Mouse (Mus musculus): ENCODE data around the gene Lpp.

DNA sequence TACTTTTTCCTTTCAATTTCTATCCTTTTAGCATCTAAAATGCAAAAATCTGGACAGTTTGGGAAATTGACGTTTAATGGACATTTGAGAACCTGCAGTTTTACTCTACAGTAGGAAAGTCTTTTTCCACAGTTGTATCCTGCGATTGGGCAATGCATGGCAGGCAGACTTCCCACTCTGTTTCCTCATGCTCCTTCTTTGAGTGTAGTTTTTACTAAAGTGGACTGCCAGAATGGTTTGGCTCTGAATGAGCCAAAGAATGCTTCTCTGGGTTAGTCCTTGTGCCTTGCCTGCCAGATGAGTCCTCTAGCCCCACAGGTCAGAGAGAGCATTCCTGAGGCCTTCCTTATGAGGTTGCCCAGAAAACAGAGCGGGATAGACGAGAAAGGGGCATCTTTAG, 166.5 kb downstream of the Lpp start:
- TF ChIP-seq POLR2A (IDR thresholded peaks at IDR 0.05; ENCODE audit: low read depth, low read length) (no peak), MAX (IDR thresholded peaks at IDR 0.05; ENCODE audit: low read length) (no peak)

All from CH12.LX (cell line).